Mouse (Mus musculus) small intestine, adult 2 months (tissue): ENCODE results near the gene Gm884.

Experiments
- CTCF ChIP-seq: fragments of 200-500 bp; IDR thresholded peaks from 2 replicates; pipeline ENCODE4 v1.5.1; 2012; ENCODE audit warnings: low read depth, mild to moderate bottlenecking, control low read depth, inconsistent platforms, low read length, moderate library complexity, mixed read lengths; ENCODE audit not compliant: insufficient replicate concordance, insufficient read length; ENCODE audit errors: extremely low read depth
- POLR2A ChIP-seq: fragments of 200-500 bp; IDR thresholded peaks from 2 replicates; pipeline ENCODE4 v1.6.1; 2012; ENCODE audit warnings: low read depth, mild to moderate bottlenecking, control low read depth, inconsistent platforms, low read length, moderate library complexity

GRCm38 (mm10) chr11:103636261-103636660 lies 15.3 kb upstream of the Gm884 start:
- TF ChIP-seq CTCF (no peak), POLR2A (no peak)
